Comparison of ENCODE assay signal across 8 mouse cellular contexts in the genomic region with DNA sequence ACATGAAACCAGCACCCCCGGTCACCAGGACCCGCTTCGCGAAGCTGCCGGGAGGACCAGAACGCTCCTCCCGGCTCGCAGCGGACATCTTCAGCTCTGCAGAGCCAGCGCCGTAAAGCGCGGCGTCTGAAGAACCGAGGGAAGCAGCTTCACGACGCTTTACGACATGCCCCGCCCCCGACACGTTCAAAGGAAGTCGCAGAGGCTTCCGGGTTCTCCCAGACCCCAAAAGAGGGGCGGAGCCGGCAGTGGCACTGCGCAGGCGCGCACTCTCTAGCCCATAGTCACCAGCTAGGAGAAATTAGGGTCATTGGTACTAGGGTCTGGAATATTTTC. TPM values are rescaled to one million over a fixed set of nuclear protein-coding genes. Genes with fewer than 3 reads are reported as not detected.
DNase-seq lines count a peak whose midpoint lies in the region; ATAC-seq lines count a peak whose summit lies in the region.

Gene Tgds (minus strand): TSS at position 114 of the 336 bp plus-strand sequence.

- WGBS in hindbrain, embryonic 14.5 days, result under 1% methylated on average over 28 of the region's 28 CpGs

- peak within 1 kb of the TSS; percentile 69 for H3K27ac ChIP-seq in hindbrain, embryonic 14.5 days

- no peaks in the 10 kb centered on the region for H3K9me3 ChIP-seq in hindbrain, embryonic 14.5 days (ENCODE audit: control insufficient read depth, low read length)

- H3K27me3 ChIP-seq in hindbrain, embryonic 14.5 days (ENCODE audit: control insufficient read depth, insufficient read depth, low read length), result no peaks in the 10 kb centered on the region

- ATAC-seq in hindbrain, embryonic 14.5 days (ENCODE audit: low FRiP score), result peak; percentile 83

- peak within 1 kb of the TSS; percentile 84 for H3K4me2 ChIP-seq in hindbrain, embryonic 14.5 days (replicated peaks)

- H3K36me3 ChIP-seq in hindbrain, embryonic 14.5 days (replicated peaks; ENCODE audit: control insufficient read depth, insufficient read depth), result peaks cover 17% of the 10 kb centered on the region

- H3K9ac ChIP-seq in hindbrain, embryonic 14.5 days, result peak within 1 kb of the TSS; percentile 72

- peak within 1 kb of the TSS; percentile 65 for H3K4me3 ChIP-seq in hindbrain, embryonic 14.5 days (replicated peaks; ENCODE audit: low read length)

- H3K4me1 ChIP-seq in hindbrain, embryonic 14.5 days (replicated peaks; ENCODE audit: control insufficient read depth, insufficient read depth, low read length), result peaks cover 24% of the 10 kb centered on the region

- peak; percentile 99 for DNase-seq in R1 (ENCODE audit: low read depth, low spot score)
- DNase-seq in cerebellum, postnatal 25 days, result peak; percentile 98 to 100
- DNase-seq in frontal cortex, postnatal 25 days (ENCODE audit: low spot score in 2 of 2), result peak; percentile 99
- DNase-seq in hindbrain, embryonic 14.5 days (ENCODE audit: low spot score), result peak; percentile 99
- DNase-seq in layer of hippocampus, postnatal 36 days, result peak; percentile 98
- peak; percentile 100 for DNase-seq in lung, postnatal 36 days
- peak; percentile 100 for DNase-seq in retina, postnatal 1 day
- peak; percentile 96 to 97 for DNase-seq in urinary bladder, adult 18-20 months (ENCODE audit: low spot score in 2 of 2)

RNA-seq across cellular contexts. Expression of gene Tgds, which starts in this region (rescaled TPM):
- polyA plus RNA-seq in hindbrain, embryonic 14.5 days (2014; fragmentation: Nextera tagmentation; extraction: Ambion mirVana), result 15.8 and 18.5 TPM in 2 replicates
- 10 to 100 TPM in 1 of 2 experiments, 1 to 10 TPM in 1; 7.8 to 14.0 TPM for total RNA-seq in layer of hippocampus, postnatal 36 days (2021)

Comparison
In these comparisons a context has a peak if more than half of its experiments do, and no peak if none do; other contexts are left out.
1. Peak in every context shown above with its lines: DNase-seq, ATAC-seq, H3K4me3 ChIP-seq and H3K27ac ChIP-seq.